Mouse (Mus musculus) heart, embryonic 16.5 days (tissue): Measurements from ENCODE around the gene Scn1b. TPM values are rescaled to one million over a fixed set of nuclear protein-coding genes. Genes with fewer than 3 reads are reported as not detected.

Experiments
- ATAC-seq: fragments of 200-750 bp; cut with Nextera tagmentation; replicated peaks from 2 replicates; pipeline ENCODE4 v1.8.0; 2017; ENCODE audit warnings: moderate number of reproducible peaks; ENCODE audit not compliant: insufficient read depth, low FRiP score; ENCODE audit errors: extremely low read depth
- H3K27ac ChIP-seq: fragments of 300-500 bp; sonication (generic); 2 replicates; pipeline ENCODE4 v1.5.1; 2014; ENCODE audit warnings: mild to moderate bottlenecking, low read length, control low read depth, moderate library complexity
- H3K27me3 ChIP-seq: fragments of 300-500 bp; sonication (generic); 2 replicates; pipeline ENCODE4 v1.6.1; 2014; ENCODE audit warnings: low read length, mixed read lengths; ENCODE audit not compliant: control insufficient read depth, insufficient read depth
- H3K36me3 ChIP-seq: fragments of 300-500 bp; sonication (generic); 2 replicates; pipeline ENCODE4 v1.6.1; 2014; ENCODE audit not compliant: control insufficient read depth, insufficient read depth
- H3K4me1 ChIP-seq: fragments of 300-500 bp; sonication (generic); 2 replicates; pipeline ENCODE4 v1.6.1; 2014; ENCODE audit warnings: low read length, mixed read lengths; ENCODE audit not compliant: control insufficient read depth, insufficient read depth
- H3K4me2 ChIP-seq: fragments of 300-500 bp; sonication (generic); 2 replicates; pipeline ENCODE4 v1.6.1; 2014; ENCODE audit warnings: low read depth, mild to moderate bottlenecking, control low read depth, low read length
- H3K4me3 ChIP-seq: fragments of 300-500 bp; sonication (generic); 2 replicates; pipeline ENCODE4 v1.5.1; 2014; ENCODE audit warnings: mild to moderate bottlenecking, control low read depth, low read length
- H3K9ac ChIP-seq: fragments of 300-500 bp; sonication (generic); 2 replicates; pipeline ENCODE4 v1.6.1; 2014; ENCODE audit warnings: low read length, control low read depth
- H3K9me3 ChIP-seq: fragments of 300-500 bp; sonication (generic); replicated peaks from 2 replicates; pipeline ENCODE4 v1.6.1; 2016; ENCODE audit warnings: low read length; ENCODE audit not compliant: control insufficient read depth
- WGBS: fragments of 180-500 bp; shearing (Covaris S2); extraction: QIAGEN DNeasy Blood & Tissue Kit; methylation state at CpG from one replicate; pipeline ENCODE4 v1.1.7; 2014; 5-methylcytosine and 5-hydroxymethylcytosine counted together
- polyA plus RNA-seq: library from polyadenylated mRNA; unstranded; fragments of >200 nt; fragmentation: Nextera tagmentation; extraction: Ambion mirVana; gene quantifications from 2 replicates; pipeline ENCODE4 v1.2.1, GENCODE M21; 2015

The Scn1b gene
- polyA plus RNA-seq, 1 experiment from 2014 or later: 2.8 TPM

- H3K27ac ChIP-seq: no peak overlapping the region
- H3K4me1 ChIP-seq: peaks cover 9% of the 10 kb centered on the region; the same call in 1 of the 2 replicates
These were observed 26.0 kb downstream of the Scn1b start for GRCm38 (mm10) chr7:31100786-31101185.

GRCm38 (mm10) chr7:31099612-31099982 lies 27.2 kb downstream of the Scn1b start:
- Histone ChIP-seq H3K27ac (no peak overlapping the region), H3K4me2 (no peak overlapping the region), H3K9me3 (no peaks in the 10 kb centered on the region), H3K4me3 (no peak overlapping the region), H3K36me3 (no peaks in the 10 kb centered on the region), H3K4me1 (0 out of 2 replicates have a peak, but pooled peaks cover 2% of the 10 kb centered on the region), H3K27me3 (peaks cover 11% of the 10 kb centered on the region), H3K9ac (no peak overlapping the region)
- no peak for ATAC-seq
- WGBS: 82% methylated on average over 6 of the region's 6 CpGs

More at GRCm38 (mm10) chr7:31100786-31101185, 26.0 kb downstream of the Scn1b start:
- WGBS: 58% methylated on average over 14 of the region's 14 CpGs
- no peak overlapping the region for H3K4me3 ChIP-seq
- H3K4me2 ChIP-seq: no peak overlapping the region
- H3K9ac ChIP-seq: no peak overlapping the region
- H3K27me3 ChIP-seq: peaks cover 8% of the 10 kb centered on the region
- ATAC-seq: no peak
- no peaks in the 10 kb centered on the region for H3K36me3 ChIP-seq
- no peaks in the 10 kb centered on the region for H3K9me3 ChIP-seq

GRCm38 (mm10) chr7:31098697-31099611 lies 27.8 kb downstream of the Scn1b start:
- Histone ChIP-seq H3K4me2 (no peak overlapping the region), H3K27ac (no peak overlapping the region), H3K4me3 (no peak overlapping the region), H3K4me1 (0 out of 2 replicates have a peak, but pooled peaks cover 2% of the 10 kb centered on the region), H3K27me3 (peaks cover 7% of the 10 kb centered on the region), H3K9me3 (no peaks in the 10 kb centered on the region), H3K36me3 (no peaks in the 10 kb centered on the region), H3K9ac (no peak overlapping the region)
- 78% methylated on average over 22 of the region's 22 CpGs for WGBS
- no peak for ATAC-seq

- peaks cover 3% of the 10 kb centered on the region; the same call in 1 of the 2 replicates for H3K27me3 ChIP-seq
These were observed 29.1 kb downstream of the Scn1b start for GRCm38 (mm10) chr7:31097583-31098248.

GRCm38 (mm10) chr7:31096892-31097564 lies 29.8 kb downstream of the Scn1b start:
- Histone ChIP-seq H3K4me3 (no peak overlapping the region), H3K27me3 (peaks cover 3% of the 10 kb centered on the region; the same call in 1 of the 2 replicates), H3K4me1 (0 out of 2 replicates have a peak, but pooled peaks cover 2% of the 10 kb centered on the region), H3K9me3 (no peaks in the 10 kb centered on the region), H3K36me3 (no peaks in the 10 kb centered on the region), H3K9ac (no peak overlapping the region), H3K4me2 (no peak overlapping the region), H3K27ac (no peak overlapping the region)
- ATAC-seq: no peak
- 70% methylated on average over 9 of the region's 9 CpGs for WGBS

More at GRCm38 (mm10) chr7:31097583-31098248, 29.1 kb downstream of the Scn1b start:
- WGBS: 37% methylated on average over 20 of the region's 20 CpGs
- peak overlapping the region; percentile 23 for H3K9ac ChIP-seq
- H3K4me2 ChIP-seq: peak overlapping the region; percentile 65
- H3K36me3 ChIP-seq: no peaks in the 10 kb centered on the region
- peak; percentile 95 for ATAC-seq
- H3K4me1 ChIP-seq: 0 out of 2 replicates have a peak, but pooled peaks cover 2% of the 10 kb centered on the region
- peak overlapping the region; percentile 33 for H3K4me3 ChIP-seq
- H3K27ac ChIP-seq: no peak overlapping the region
- no peaks in the 10 kb centered on the region for H3K9me3 ChIP-seq

GRCm38 (mm10) chr7:31094774-31095501 lies 31.9 kb downstream of the Scn1b start:
- no peak overlapping the region for H3K4me3 ChIP-seq
- H3K4me1 ChIP-seq: 0 out of 2 replicates have a peak, but pooled peaks cover 2% of the 10 kb centered on the region
- 20% methylated on average over 12 of the region's 12 CpGs for WGBS
- H3K27me3 ChIP-seq: peaks cover 3% of the 10 kb centered on the region; the same call in 1 of the 2 replicates
- no peak for ATAC-seq
- H3K4me2 ChIP-seq: no peak overlapping the region
- H3K9ac ChIP-seq: no peak overlapping the region; the same call in 1 of the 2 replicates
- no peaks in the 10 kb centered on the region; the same call in 1 of the 2 replicates for H3K9me3 ChIP-seq
- H3K36me3 ChIP-seq: no peaks in the 10 kb centered on the region
- H3K27ac ChIP-seq: no peak overlapping the region

GRCm38 (mm10) chr7:31089721-31090120 lies 37.1 kb downstream of the Scn1b start:
- Histone ChIP-seq H3K4me2 (no peak overlapping the region), H3K27me3 (no peaks in the 10 kb centered on the region), H3K36me3 (no peaks in the 10 kb centered on the region), H3K4me3 (no peak overlapping the region), H3K4me1 (peaks cover 16% of the 10 kb centered on the region), H3K9ac (no peak overlapping the region), H3K9me3 (no peaks in the 10 kb centered on the region; the same call in 1 of the 2 replicates), H3K27ac (no peak overlapping the region)
- WGBS: 78% methylated on average over 2 of the region's 2 CpGs
- ATAC-seq: no peak

- Histone ChIP-seq H3K36me3 (no peaks in the 10 kb centered on the region), H3K27me3 (no peaks in the 10 kb centered on the region), H3K4me1 (peaks cover 16% of the 10 kb centered on the region), H3K9me3 (no peaks in the 10 kb centered on the region; the same call in 1 of the 2 replicates), H3K4me3 (no peak overlapping the region), H3K27ac (peak overlapping the region; percentile 68), H3K4me2 (no peak overlapping the region), H3K9ac (no peak overlapping the region)
- ATAC-seq: no peak
- WGBS: 66% methylated on average over 3 of the region's 3 CpGs
These were observed 38.6 kb downstream of the Scn1b start for GRCm38 (mm10) chr7:31088206-31088605.
